Mouse (Mus musculus) hindbrain, embryonic 12.5 days (tissue): ENCODE measurements around the gene Ptprz1. TPM values are rescaled to one million over a fixed set of nuclear protein-coding genes. Genes with fewer than 3 reads are reported as not detected.
"Not testable (repeated sequence)": the region's sequence is repeated elsewhere in the genome, so short reads cannot be mapped to it uniquely, and the experiment has no call there.

Source experiments
- ATAC-seq: fragments of 200-750 bp; cut with Nextera tagmentation; 2 replicates; pipeline ENCODE4 v1.8.0; 2017; ENCODE audit warnings: moderate TSS enrichment; ENCODE audit not compliant: low FRiP score
- H3K27ac ChIP-seq: fragments of 300-500 bp; sonication (generic); 2 replicates; pipeline ENCODE4 v1.5.1; 2016; ENCODE audit warnings: mild to moderate bottlenecking
- H3K27me3 ChIP-seq: fragments of 300-500 bp; sonication (generic); 2 replicates; pipeline ENCODE4 v1.6.1; 2016; ENCODE audit warnings: mild to moderate bottlenecking
- H3K36me3 ChIP-seq: fragments of 300-500 bp; sonication (generic); 2 replicates; pipeline ENCODE4 v1.6.1; 2016; ENCODE audit warnings: mild to moderate bottlenecking
- H3K4me1 ChIP-seq: fragments of 300-500 bp; sonication (generic); 2 replicates; pipeline ENCODE4 v1.6.1; 2016
- H3K4me2 ChIP-seq: fragments of 300-500 bp; sonication (generic); replicated peaks from 2 replicates; pipeline ENCODE4 v1.6.1; 2016; ENCODE audit warnings: mild to moderate bottlenecking
- H3K4me3 ChIP-seq: fragments of 300-500 bp; sonication (generic); 2 replicates; pipeline ENCODE4 v1.5.1; 2016; ENCODE audit warnings: mild to moderate bottlenecking
- H3K9ac ChIP-seq: fragments of 300-500 bp; sonication (generic); 2 replicates; pipeline ENCODE4 v1.6.1; 2016; ENCODE audit warnings: mild to moderate bottlenecking, moderate library complexity
- H3K9me3 ChIP-seq: fragments of 300-500 bp; sonication (generic); replicated peaks from 2 replicates; pipeline ENCODE4 v1.6.1; 2016; ENCODE audit warnings: mild to moderate bottlenecking
- WGBS: fragments of 180-500 bp; shearing (Covaris S2); methylation state at CpG from one replicate; pipeline ENCODE4 v1.1.7; 2016; 5-methylcytosine and 5-hydroxymethylcytosine counted together
- polyA plus RNA-seq: library from polyadenylated mRNA; unstranded; fragments of >200 nt; fragmentation: Nextera tagmentation; extraction: Ambion mirVana; gene quantifications from 2 replicates; pipeline ENCODE4 v1.2.1, GENCODE M21; 2016

Ptprz1 gene
- polyA plus RNA-seq, 1 experiment from 2014 or later, result 35.8 TPM

- Histone ChIP-seq H3K4me2 (no peak overlapping the region), H3K27me3 (no peaks in the 10 kb centered on the region), H3K27ac (no peak overlapping the region), H3K36me3 (peaks cover 11% of the 10 kb centered on the region; the same call in 1 of the 2 replicates), H3K9me3 (no peaks in the 10 kb centered on the region), H3K9ac (no peak overlapping the region), H3K4me3 (no peak overlapping the region), H3K4me1 (no peaks in the 10 kb centered on the region)
- ATAC-seq, result no peak
- 93% methylated on average over 4 of the region's 4 CpGs for WGBS
These were observed 173.5 kb downstream of the Ptprz1 start for GRCm38 (mm10) chr6:23048836-23049235.

GRCm38 (mm10) chr6:23055734-23056133 is 180.4 kb downstream of the Ptprz1 start:
- no peak overlapping the region for H3K9ac ChIP-seq
- H3K36me3 ChIP-seq, result 0 out of 2 replicates have a peak, but pooled peaks cover 11% of the 10 kb centered on the region
- no peak for ATAC-seq
- WGBS, result 91% methylated on average over 5 of the region's 5 CpGs
- no peak overlapping the region for H3K4me3 ChIP-seq
- H3K27ac ChIP-seq, result no peak overlapping the region
- no peak overlapping the region for H3K4me2 ChIP-seq
- H3K27me3 ChIP-seq, result no peaks in the 10 kb centered on the region
- H3K9me3 ChIP-seq, result no peaks in the 10 kb centered on the region
- H3K4me1 ChIP-seq, result no peaks in the 10 kb centered on the region

- no peak overlapping the region for H3K27ac ChIP-seq
These were observed 200.8 kb downstream of the Ptprz1 start for GRCm38 (mm10) chr6:23076060-23076459.

GRCm38 (mm10) chr6:23078273-23078672 is 203.0 kb downstream of the Ptprz1 start:
- no peak for ATAC-seq
- H3K9me3 ChIP-seq, result no peaks in the 10 kb centered on the region
- no peak overlapping the region for H3K4me3 ChIP-seq
- no peaks in the 10 kb centered on the region for H3K36me3 ChIP-seq
- no peaks in the 10 kb centered on the region for H3K27me3 ChIP-seq
- no peaks in the 10 kb centered on the region for H3K4me1 ChIP-seq
- 71% methylated on average over 2 of the region's 2 CpGs for WGBS
- no peak overlapping the region for H3K27ac ChIP-seq
- H3K9ac ChIP-seq, result no peak overlapping the region
- no peak overlapping the region for H3K4me2 ChIP-seq

More at GRCm38 (mm10) chr6:23076060-23076459, 200.8 kb downstream of the Ptprz1 start:
- no peak for ATAC-seq
- H3K4me1 ChIP-seq, result no peaks in the 10 kb centered on the region
- H3K4me3 ChIP-seq, result no peak overlapping the region
- H3K9me3 ChIP-seq, result no peaks in the 10 kb centered on the region
- H3K9ac ChIP-seq, result no peak overlapping the region
- 69% methylated on average over 2 of the region's 2 CpGs for WGBS
- H3K4me2 ChIP-seq, result no peak overlapping the region
- H3K27me3 ChIP-seq, result no peaks in the 10 kb centered on the region
- H3K36me3 ChIP-seq, result no peaks in the 10 kb centered on the region

GRCm38 (mm10) chr6:23079991-23080680 is 204.8 kb downstream of the Ptprz1 start:
- H3K27ac ChIP-seq, result no peak overlapping the region
- no peaks in the 10 kb centered on the region for H3K36me3 ChIP-seq
- H3K4me2 ChIP-seq, result no peak overlapping the region
- ATAC-seq, result no peak
- H3K4me1 ChIP-seq, result no peaks in the 10 kb centered on the region
- H3K27me3 ChIP-seq, result no peaks in the 10 kb centered on the region
- H3K9ac ChIP-seq, result no peak overlapping the region
- H3K9me3 ChIP-seq, result no peaks in the 10 kb centered on the region
- no peak overlapping the region for H3K4me3 ChIP-seq
- WGBS, result 64% methylated on average over 3 of the region's 3 CpGs

GRCm38 (mm10) chr6:23084587-23085421 is 209.5 kb downstream of the Ptprz1 start:
- WGBS, result 89% methylated on average over 5 of the region's 5 CpGs
- Histone ChIP-seq H3K9me3 (no peaks in the 10 kb centered on the region), H3K4me1 (no peaks in the 10 kb centered on the region)

GRCm38 (mm10) chr6:23089292-23089691 is 214.0 kb downstream of the Ptprz1 start:
- ATAC-seq, H3K27ac ChIP-seq, H3K9me3 ChIP-seq, H3K4me3 ChIP-seq, H3K4me2 ChIP-seq, H3K36me3 ChIP-seq, H3K4me1 ChIP-seq, H3K9ac ChIP-seq, H3K27me3 ChIP-seq: not testable (repeated sequence)
- 65% methylated on average over 4 of the region's 4 CpGs for WGBS

More at GRCm38 (mm10) chr6:23084587-23085421, 209.5 kb downstream of the Ptprz1 start:
- H3K27me3 ChIP-seq, result no peaks in the 10 kb centered on the region
- H3K27ac ChIP-seq, result no peak overlapping the region
- no peaks in the 10 kb centered on the region for H3K36me3 ChIP-seq
- H3K9ac ChIP-seq, result no peak overlapping the region
- no peak overlapping the region for H3K4me2 ChIP-seq
- H3K4me3 ChIP-seq, result no peak overlapping the region
- no peak for ATAC-seq

GRCm38 (mm10) chr6:23090346-23091055 is 215.2 kb downstream of the Ptprz1 start:
- H3K4me3 ChIP-seq, H3K4me1 ChIP-seq, H3K9ac ChIP-seq, ATAC-seq, H3K9me3 ChIP-seq, H3K4me2 ChIP-seq, H3K27me3 ChIP-seq, H3K27ac ChIP-seq, H3K36me3 ChIP-seq: not testable (repeated sequence)
- WGBS, result 92% methylated on average over 11 of the region's 11 CpGs
